Mouse (Mus musculus): ENCODE data around the gene Mlxipl. TPM values are rescaled to one million over a fixed set of nuclear protein-coding genes. Genes with fewer than 3 reads are reported as not detected.

The Mlxipl gene
- total and polyA plus RNA-seq, 2 experiments from 2014 or later: 0.76 to 1.0 TPM

DNA sequence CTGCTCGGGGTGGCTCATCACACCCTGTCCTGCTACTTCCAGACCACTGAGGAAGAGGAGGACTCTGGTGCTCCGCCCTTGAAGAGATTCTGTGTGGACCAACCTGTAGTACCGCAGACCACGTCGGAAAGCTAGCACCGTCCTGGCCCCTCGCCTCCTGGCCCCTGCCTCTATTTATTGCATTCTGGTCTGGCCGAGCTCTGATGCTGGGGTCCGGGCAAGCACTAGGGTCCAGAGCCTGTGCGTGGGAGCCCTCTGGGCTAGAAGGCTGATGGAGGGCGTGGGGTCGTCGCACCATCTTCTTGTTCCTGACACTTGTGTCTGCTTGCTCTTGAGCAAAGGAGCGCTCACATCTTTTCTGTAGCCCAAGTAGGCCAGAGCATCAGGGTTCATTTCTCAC is 91.1 kb downstream of the Mlxipl start:
- Histone ChIP-seq H3K36me3 (ENCODE audit: insufficient read depth) (peaks cover 62% of the 10 kb centered on the region), H3K4me1 (ENCODE audit: insufficient read depth) (no peaks in the 10 kb centered on the region), H3K27ac (ENCODE audit: low read depth, low read length) (no peak overlapping the region), H3K9ac (no peak overlapping the region), H3K4me2 (ENCODE audit: low read depth) (no peak overlapping the region), H3K9me3 (ENCODE audit: low read length) (no peaks in the 10 kb centered on the region), H3K4me3 (ENCODE audit: low read depth, low read length) (no peak overlapping the region), H3K27me3 (ENCODE audit: insufficient read depth, low read length) (no peaks in the 10 kb centered on the region)
- no peak for TF ChIP-seq CTCF (IDR thresholded peaks at IDR 0.05; ENCODE audit: low read depth)
- no peak for ATAC-seq
- DNase-seq: no peak
- 95% methylated on average over 14 of the region's 14 CpGs for WGBS

DNA sequence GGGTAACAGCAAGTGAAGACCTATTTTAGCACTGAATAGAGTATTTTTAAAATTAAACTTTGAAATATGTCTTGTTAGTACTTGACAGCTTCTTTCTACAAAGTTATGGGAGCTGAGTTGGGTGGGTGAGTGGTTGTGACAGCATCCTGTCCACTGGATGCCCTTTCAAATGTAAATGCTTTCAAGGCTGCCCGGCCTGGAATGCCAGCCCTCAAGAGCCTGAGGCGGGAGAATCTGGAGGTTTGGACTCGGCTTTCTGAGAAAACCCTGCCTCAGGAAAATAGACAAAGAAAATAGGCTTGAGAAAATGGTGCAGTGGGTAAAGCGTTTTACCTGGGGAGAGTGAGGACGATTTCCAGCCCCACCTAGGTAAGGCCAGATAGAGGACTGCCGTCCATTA is 92.1 kb downstream of the Mlxipl start:
- Histone ChIP-seq H3K4me1 (ENCODE audit: insufficient read depth) (no peaks in the 10 kb centered on the region), H3K9me3 (ENCODE audit: low read length) (no peaks in the 10 kb centered on the region), H3K9ac (no peak overlapping the region), H3K27me3 (ENCODE audit: insufficient read depth, low read length) (no peaks in the 10 kb centered on the region), H3K27ac (ENCODE audit: low read depth, low read length) (no peak overlapping the region), H3K36me3 (ENCODE audit: insufficient read depth) (peaks cover 57% of the 10 kb centered on the region), H3K4me3 (ENCODE audit: low read depth, low read length) (no peak overlapping the region), H3K4me2 (ENCODE audit: low read depth) (no peak overlapping the region)
- ATAC-seq: no peak
- no peak for TF ChIP-seq CTCF (IDR thresholded peaks at IDR 0.05; ENCODE audit: low read depth)
- WGBS: 64% methylated on average over 6 of the region's 6 CpGs
- no peak for DNase-seq

DNA sequence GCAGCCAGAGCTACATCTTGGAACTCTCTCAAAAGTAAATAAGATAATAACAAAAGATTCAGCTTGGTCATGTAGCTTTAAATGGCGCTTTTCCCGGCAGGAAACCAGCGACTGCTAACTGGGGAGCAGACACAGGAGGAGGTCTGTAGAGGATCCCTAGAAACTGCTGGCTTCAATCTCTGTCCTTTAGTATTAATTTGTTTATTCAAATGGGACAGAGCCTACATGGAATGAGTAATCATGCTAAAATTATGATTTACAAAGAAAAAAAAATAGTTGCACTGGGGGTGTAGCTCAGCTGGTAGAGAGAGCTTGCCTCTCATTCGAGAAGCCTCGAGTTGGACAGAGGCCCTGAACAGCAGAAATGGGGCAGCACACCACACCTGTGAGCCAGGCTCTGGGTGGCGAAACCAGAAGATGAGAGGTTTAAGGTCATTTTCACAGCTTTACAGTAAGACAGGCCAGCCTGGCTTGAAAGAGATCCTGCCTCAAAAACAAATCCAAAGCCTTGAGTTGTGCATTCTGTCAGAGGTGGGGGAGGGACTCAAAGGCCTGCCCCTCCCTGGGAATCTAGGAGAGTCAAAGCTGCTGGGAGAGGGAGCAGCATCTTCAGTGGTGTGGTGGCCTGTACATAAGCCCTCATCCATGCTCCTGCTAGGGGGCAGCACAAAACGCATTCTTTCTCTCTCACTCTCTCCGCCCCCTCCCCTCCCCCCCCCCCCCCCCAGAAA is 93.6 kb downstream of the Mlxipl start:
- ATAC-seq (no peak), DNase-seq (no peak)
- Histone ChIP-seq H3K9me3 (ENCODE audit: low read length) (no peaks in the 10 kb centered on the region), H3K4me3 (ENCODE audit: low read depth, low read length) (no peak overlapping the region), H3K27me3 (ENCODE audit: insufficient read depth, low read length) (no peaks in the 10 kb centered on the region), H3K4me1 (ENCODE audit: insufficient read depth) (peaks cover under 1% of the 10 kb centered on the region; the same call in 1 of the 2 replicates), H3K36me3 (ENCODE audit: insufficient read depth) (peaks cover 41% of the 10 kb centered on the region), H3K27ac (ENCODE audit: low read depth, low read length) (no peak overlapping the region; the same call in 1 of the 2 replicates), H3K9ac (no peak overlapping the region), H3K4me2 (ENCODE audit: low read depth) (no peak overlapping the region)
- WGBS: 60% methylated on average over 7 of the region's 8 CpGs
- 0 out of 2 replicates have a peak, but pooled peaks have one; percentile 11 for TF ChIP-seq CTCF (IDR thresholded peaks at IDR 0.05; ENCODE audit: low read depth)

DNA sequence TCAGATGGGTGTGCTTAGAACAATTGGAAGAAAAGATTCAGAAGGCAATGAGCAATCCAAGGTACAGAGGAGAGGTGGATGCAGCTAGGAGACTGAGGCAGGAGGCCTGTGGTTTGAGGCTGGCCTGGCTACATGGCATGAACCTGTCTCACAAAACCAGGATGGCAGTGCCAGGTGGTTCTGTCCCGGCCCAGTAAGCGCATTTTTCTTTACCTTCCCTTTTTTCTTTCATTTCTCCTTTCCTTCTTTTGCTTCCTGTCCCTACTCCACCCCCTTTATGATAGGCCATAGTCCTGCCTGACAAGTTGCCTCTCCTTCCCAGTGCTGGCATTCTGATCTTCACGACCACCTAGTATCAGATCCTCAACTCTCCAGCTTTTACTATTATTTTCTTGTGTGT is 95.3 kb downstream of the Mlxipl start:
- no peak for ATAC-seq

DNA sequence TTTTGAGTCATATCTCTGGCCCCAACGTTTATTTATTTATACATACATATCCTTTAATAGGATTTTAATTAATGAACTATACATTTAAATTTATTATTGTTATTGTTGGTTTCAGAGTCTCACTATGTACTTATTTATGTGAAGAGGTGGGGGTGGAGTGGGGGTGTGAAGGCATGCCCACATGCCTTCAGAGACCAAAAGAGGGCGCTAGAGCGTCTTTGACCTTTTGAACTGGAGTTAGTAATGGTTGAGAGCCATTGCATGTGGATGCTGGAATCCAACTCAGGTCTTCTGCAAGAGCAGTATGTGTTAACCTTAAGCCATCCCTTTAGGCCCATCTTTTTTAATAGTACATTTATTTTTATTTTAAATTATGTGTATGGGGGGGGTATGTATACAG is 95.9 kb downstream of the Mlxipl start:
- no peak overlapping the region for H3K9ac ChIP-seq
- WGBS: 37% methylated on average over 3 of the region's 3 CpGs
- H3K36me3 ChIP-seq (ENCODE audit: insufficient read depth): peaks cover 22% of the 10 kb centered on the region
- no peak overlapping the region for H3K27ac ChIP-seq (ENCODE audit: low read depth, low read length)
- TF ChIP-seq CTCF (IDR thresholded peaks at IDR 0.05; ENCODE audit: low read depth): 0 out of 2 replicates have a peak, but pooled peaks have one; percentile 25
- no peak overlapping the region for H3K4me2 ChIP-seq (ENCODE audit: low read depth)
- no peaks in the 10 kb centered on the region for H3K9me3 ChIP-seq (ENCODE audit: low read length)
- no peaks in the 10 kb centered on the region for H3K27me3 ChIP-seq (ENCODE audit: insufficient read depth, low read length)
- H3K4me1 ChIP-seq (ENCODE audit: insufficient read depth): peaks cover 16% of the 10 kb centered on the region; the same call in 1 of the 2 replicates
- ATAC-seq: no peak
- H3K4me3 ChIP-seq (ENCODE audit: low read depth, low read length): no peak overlapping the region
- no peak for DNase-seq

More for the DNA sequence above, 95.3 kb downstream of the Mlxipl start:
- peaks cover 28% of the 10 kb centered on the region for H3K36me3 ChIP-seq (ENCODE audit: insufficient read depth)
- H3K27ac ChIP-seq (ENCODE audit: low read depth, low read length): no peak overlapping the region
- no peak overlapping the region for H3K4me2 ChIP-seq (ENCODE audit: low read depth)
- H3K4me3 ChIP-seq (ENCODE audit: low read depth, low read length): no peak overlapping the region
- no peaks in the 10 kb centered on the region for H3K9me3 ChIP-seq (ENCODE audit: low read length)
- no peak for TF ChIP-seq CTCF (IDR thresholded peaks at IDR 0.05; ENCODE audit: low read depth)
- H3K9ac ChIP-seq: no peak overlapping the region
- DNase-seq: no peak
- WGBS: 97% methylated on average over 3 of the region's 3 CpGs
- H3K27me3 ChIP-seq (ENCODE audit: insufficient read depth, low read length): no peaks in the 10 kb centered on the region
- H3K4me1 ChIP-seq (ENCODE audit: insufficient read depth): peaks cover 16% of the 10 kb centered on the region; the same call in 1 of the 2 replicates

DNA sequence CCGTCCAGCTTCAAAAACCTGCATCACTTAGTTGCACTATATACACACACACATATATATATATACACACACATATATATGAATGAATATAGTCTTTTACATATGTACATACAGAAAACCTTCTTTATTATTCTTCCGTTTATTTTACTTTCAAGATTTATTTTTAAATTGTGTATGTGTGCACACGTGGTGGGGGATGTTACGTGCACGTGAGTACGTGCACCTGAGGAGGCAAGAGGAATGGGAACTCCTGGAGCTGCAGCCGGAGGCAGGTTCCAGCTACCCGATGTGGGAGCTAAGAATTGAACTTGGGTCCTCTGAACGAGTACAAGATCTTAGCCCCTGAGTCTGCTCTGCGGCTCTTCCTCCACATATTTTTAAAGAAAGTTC is 96.5 kb downstream of the Mlxipl start:
- peaks cover 16% of the 10 kb centered on the region for H3K36me3 ChIP-seq (ENCODE audit: insufficient read depth)
- TF ChIP-seq CTCF (IDR thresholded peaks at IDR 0.05; ENCODE audit: low read depth): no peak
- peak overlapping the region; percentile 95 for H3K27ac ChIP-seq (ENCODE audit: low read depth, low read length)
- H3K4me2 ChIP-seq (ENCODE audit: low read depth): peak overlapping the region; percentile 72
- ATAC-seq: no peak
- H3K4me3 ChIP-seq (ENCODE audit: low read depth, low read length): peak overlapping the region; percentile 98
- 17% methylated on average over 10 of the region's 10 CpGs for WGBS
- H3K4me1 ChIP-seq (ENCODE audit: insufficient read depth): peaks cover 16% of the 10 kb centered on the region; the same call in 1 of the 2 replicates
- DNase-seq: no peak
- H3K9ac ChIP-seq: peak overlapping the region; percentile 81
- no peaks in the 10 kb centered on the region for H3K27me3 ChIP-seq (ENCODE audit: insufficient read depth, low read length)
- no peaks in the 10 kb centered on the region for H3K9me3 ChIP-seq (ENCODE audit: low read length)

DNA sequence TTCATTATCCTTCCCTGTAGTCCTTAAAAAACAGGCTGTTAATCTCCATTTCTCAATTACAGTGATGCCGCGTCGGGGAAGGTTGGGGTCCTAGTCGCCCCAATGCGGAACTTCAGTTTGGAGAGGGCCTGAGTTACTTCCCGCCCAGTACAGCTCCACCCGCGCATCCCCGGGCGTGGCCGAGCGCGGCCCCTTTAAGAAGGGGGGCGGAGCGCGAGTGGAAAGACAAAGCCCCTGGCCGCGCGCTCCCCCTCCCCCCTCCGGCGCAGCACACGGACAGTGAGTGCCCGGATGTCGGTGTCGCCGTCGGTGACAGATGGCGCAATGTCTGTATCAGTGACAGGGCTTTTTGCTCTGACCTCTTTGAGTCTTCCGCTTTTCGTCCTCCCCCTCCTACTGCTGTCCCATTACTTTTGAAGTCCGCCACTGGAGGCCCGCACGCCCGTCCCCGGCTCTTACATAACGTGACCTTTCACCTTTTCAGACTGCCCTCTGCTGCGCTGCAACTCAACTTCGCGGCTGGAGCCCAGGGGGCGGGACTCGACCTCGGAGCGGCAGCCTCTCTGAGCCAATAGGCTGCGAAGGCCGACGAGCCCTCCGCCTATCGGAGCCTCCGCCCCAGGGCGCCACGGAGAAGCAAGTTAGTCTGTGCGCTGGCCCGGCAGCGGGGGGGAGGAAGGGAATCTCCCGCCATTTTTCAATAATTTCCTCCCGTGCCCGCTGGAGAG is 97.1 kb downstream of the Mlxipl start, which contains the start of gene Baz1b:
Gene Baz1b (plus strand): TSS at position 644 of the 728 bp plus-strand sequence.
- WGBS: under 1% methylated on average over 57 of the region's 57 CpGs
- Histone ChIP-seq H3K4me2 (ENCODE audit: low read depth) (peak within 1 kb of the TSS; percentile 72), H3K4me3 (ENCODE audit: low read depth, low read length) (peak within 1 kb of the TSS; percentile 98), H3K36me3 (ENCODE audit: insufficient read depth) (peaks cover 12% of the 10 kb centered on the region), H3K27ac (ENCODE audit: low read depth, low read length) (peak within 1 kb of the TSS; percentile 95), H3K27me3 (ENCODE audit: insufficient read depth, low read length) (no peaks in the 10 kb centered on the region), H3K9me3 (ENCODE audit: low read length) (no peaks in the 10 kb centered on the region), H3K4me1 (ENCODE audit: insufficient read depth) (peaks cover 16% of the 10 kb centered on the region; the same call in 1 of the 2 replicates), H3K9ac (peak within 1 kb of the TSS; percentile 81)
- ATAC-seq (peak; percentile 97), DNase-seq (peak; percentile 98)
- TF ChIP-seq CTCF (IDR thresholded peaks at IDR 0.05; ENCODE audit: low read depth): peak; percentile 20

Measured in forebrain, postnatal 0 days (tissue).